Mouse (Mus musculus) liver, embryonic 14.5 days (tissue): ENCODE results near the gene Erp27.

Experiments used
- CTCF ChIP-seq: IDR thresholded peaks from 2 replicates; pipeline ENCODE4 v1.5.1; 2016; ENCODE audit warnings: antibody characterized with exemption, low read depth, control low read depth
- EP300 ChIP-seq: IDR thresholded peaks from 2 replicates; pipeline ENCODE4 v1.6.1; 2016; ENCODE audit warnings: antibody characterized with exemption, low read depth

DNA sequence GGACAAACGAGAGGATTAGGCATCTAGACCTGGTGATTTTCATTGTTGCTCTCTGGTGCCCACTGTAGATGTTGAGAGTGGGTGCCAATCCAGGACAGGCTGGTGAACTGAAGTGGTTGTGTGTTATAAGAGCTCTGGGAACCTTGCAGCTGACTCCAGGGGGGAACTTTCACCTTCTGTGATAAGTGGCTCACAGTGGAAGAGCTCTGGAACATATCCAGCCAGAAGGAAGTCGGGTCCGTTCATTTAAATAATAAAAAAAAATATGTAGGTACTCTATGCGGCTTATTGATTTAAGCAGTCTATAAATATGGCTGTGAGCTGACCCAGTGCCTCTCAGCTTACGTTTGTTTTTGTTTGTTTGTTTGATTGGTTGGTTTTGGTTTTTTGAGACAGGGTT is at the start of gene Erp27:
- TF ChIP-seq CTCF (no peak), EP300 (no peak)
